Mouse (Mus musculus): ENCODE results near the gene Dlgap4.

Dlgap4 gene

GRCm38 (mm10) chr2:156620874-156621273 is 7.4 kb downstream of the Dlgap4 start:
- DNase-seq = no peak

- DNase-seq = peak; percentile 87 to 91
Measured at GRCm38 (mm10) chr2:156621449-156621848, 7.9 kb downstream of the Dlgap4 start.

DNA sequence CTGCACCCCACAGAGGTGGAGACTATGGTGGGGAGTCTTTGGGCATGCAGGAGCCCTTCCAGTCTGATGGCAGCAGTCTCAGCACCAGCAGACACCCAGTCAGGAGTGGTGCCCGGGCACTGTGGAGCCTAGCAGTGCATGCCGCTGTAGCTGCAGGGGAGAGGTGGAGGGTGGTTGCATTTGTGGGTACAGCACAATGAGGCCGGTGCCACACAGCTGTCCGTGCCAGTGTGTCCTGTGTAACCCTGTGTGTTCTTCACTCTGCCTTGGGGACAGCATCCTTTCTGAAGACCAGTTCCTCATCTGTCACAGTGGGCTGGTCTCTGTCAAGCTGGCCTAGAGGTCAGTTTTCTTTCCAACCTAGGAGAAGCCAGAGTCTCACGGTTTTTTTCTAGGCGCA is 8.7 kb downstream of the Dlgap4 start:
- DNase-seq = no peak

GRCm38 (mm10) chr2:156623246-156623645 is 9.7 kb downstream of the Dlgap4 start:
- no peak for DNase-seq

DNA sequence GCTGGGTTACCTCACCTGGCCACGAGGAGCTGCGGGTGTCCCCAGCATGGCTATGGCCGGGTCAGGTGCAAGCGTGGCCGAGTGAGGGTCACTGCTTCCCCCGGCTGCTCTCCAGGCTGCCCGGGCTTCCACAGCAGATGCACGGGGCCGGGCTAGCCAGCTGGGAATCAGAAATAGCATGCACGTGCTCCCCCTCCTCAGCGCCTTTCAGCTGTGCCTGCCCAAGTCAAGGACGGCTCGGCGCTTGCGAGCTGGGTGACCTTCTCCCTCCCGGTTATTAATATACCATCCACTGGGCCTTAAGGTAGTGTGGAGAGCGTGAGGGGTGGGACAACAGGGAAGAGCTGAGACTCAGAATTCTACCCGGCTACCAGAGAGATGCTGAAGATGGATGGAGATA is 11.8 kb downstream of the Dlgap4 start:
- no peak for DNase-seq

GRCm38 (mm10) chr2:156626119-156626518 is 12.6 kb downstream of the Dlgap4 start:
- DNase-seq = no peak

- no peak for DNase-seq
Measured at GRCm38 (mm10) chr2:156626544-156626943, 13.0 kb downstream of the Dlgap4 start.

DNA sequence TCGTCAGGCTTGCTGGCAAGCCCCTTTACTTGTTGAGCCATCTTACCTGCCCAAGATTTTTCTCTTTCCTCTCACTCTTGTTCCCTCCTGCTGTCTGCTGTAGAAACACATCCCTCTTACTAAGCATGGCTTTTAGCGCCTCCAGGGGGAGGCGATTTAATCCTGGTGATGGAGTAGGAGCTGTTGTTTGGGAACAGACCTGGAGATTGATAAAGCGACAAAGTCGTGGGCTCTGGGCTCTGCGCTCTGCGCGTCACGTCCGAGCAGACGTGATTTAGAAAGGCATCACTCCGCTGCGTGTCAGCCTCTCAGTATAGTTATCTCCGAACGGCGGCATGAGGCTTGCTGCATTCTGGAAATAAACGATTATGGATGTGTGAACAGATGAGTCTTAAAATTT is 14.4 kb downstream of the Dlgap4 start:
- no peak for DNase-seq

GRCm38 (mm10) chr2:156630288-156630687 is 16.8 kb downstream of the Dlgap4 start:
- DNase-seq = no peak

GRCm38 (mm10) chr2:156632721-156633120 is 19.2 kb downstream of the Dlgap4 start:
- no peak for DNase-seq

GRCm38 (mm10) chr2:156635091-156635490 is 21.6 kb downstream of the Dlgap4 start:
- no peak for DNase-seq

DNA sequence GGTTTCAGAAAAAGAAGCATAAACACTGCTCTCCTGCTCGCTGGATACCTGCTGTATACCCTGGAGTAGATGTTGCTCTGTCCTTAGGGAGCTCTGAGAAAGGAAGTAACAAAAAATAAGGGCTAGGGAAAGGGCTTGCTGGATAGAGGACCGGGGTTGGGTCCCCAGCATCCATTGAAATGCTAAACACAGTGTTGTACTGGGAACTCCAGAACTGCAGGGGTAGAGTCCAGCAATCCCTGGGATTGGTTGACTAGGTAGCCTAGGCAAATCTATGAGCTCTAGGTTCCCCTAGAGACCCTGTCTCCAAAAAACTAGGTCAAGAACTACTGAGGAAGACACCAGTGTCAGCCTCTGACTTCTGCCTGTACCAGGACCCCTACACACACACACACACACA is 27.6 kb downstream of the Dlgap4 start:
- DNase-seq = no peak

DNA sequence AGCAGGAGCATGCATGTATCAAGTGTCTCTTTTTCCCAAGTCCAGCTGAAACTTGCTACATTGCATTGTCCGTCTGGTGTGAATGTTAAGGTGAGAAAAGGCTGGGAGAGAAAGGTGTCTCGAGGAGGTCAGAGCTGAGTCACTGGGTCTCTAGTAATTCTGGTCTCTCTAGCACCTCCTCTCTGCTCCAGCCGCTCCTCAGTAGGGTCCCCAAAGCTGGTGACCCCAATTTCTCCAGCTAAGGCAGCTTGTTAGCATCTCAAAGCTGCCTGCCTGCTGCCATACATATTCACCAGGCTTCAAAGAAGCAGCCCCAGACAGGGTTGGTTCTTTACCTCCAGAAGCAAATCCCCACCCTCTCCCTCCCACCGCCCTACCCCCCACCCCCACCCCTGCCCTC is 29.4 kb downstream of the Dlgap4 start:
- DNase-seq = no peak

DNA sequence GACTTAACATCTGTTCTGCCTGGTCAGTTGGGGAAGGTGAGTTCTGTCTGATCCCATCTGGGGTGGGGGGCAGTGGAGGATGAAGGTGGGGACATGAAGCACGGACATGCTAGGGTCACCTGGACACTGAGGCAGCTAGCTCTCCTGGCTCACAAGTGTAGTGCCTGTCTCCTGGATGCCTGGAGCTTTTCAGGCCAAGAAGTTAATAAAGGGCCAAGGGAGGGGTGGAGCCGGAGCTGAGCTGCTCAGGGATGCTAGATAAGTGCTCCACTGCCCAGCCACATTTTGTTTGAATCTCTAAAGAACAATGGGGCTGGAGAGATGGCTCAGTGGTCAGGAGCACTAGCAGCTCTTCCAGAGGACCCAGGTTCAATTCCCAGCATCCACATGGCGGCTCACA is 29.9 kb downstream of the Dlgap4 start:
- DNase-seq = no peak

DNA sequence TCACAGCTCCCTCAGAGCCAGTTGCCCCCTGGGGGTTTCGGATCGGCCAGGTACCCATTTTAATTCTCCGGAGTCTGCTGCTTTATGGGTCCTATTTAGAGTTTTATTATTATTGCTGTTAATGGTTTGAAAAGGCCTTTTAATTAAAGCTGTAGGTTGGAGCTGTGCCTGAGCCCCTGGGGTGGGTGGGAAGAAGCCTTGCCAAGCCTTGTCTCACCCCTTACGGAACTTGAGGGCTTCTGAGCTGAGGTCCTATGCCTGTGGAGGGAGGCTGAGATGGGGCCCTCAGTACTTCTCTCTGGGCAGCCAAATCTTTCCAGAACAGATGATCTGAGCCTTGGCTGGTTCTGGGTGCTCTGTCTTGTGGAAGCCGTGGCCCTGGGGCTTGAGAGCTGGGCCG is 31.6 kb downstream of the Dlgap4 start:
- no peak for DNase-seq

- no peak for DNase-seq
Measured at GRCm38 (mm10) chr2:156646877-156647276, 33.4 kb downstream of the Dlgap4 start.

DNA sequence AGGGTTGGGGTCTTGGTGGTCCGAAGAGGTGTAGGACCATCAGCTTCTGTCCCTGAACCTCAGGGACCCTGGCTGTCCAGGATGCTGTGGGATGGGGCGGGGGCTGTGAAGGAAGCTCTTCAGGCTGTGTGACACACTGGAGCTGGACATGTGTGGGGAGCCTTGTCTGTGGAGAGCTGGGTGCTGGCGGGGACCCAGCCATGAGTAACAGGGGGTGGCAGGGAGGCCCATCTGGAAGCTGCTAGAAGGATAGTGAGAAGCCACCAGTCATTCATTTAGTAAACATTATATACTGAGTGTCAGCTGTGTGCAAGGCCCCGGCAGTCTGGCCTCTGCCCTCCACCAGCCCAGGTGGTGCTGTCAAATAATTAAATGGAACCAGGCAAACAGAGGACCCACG is 34.5 kb downstream of the Dlgap4 start:
- DNase-seq = no peak

GRCm38 (mm10) chr2:156649450-156649849 is 35.9 kb downstream of the Dlgap4 start:
- no peak for DNase-seq

- DNase-seq = no peak
Measured at GRCm38 (mm10) chr2:156651019-156651418, 37.5 kb downstream of the Dlgap4 start.

- DNase-seq = peak; percentile 72 to 79
Measured at GRCm38 (mm10) chr2:156652841-156653240, 39.3 kb downstream of the Dlgap4 start.

DNA sequence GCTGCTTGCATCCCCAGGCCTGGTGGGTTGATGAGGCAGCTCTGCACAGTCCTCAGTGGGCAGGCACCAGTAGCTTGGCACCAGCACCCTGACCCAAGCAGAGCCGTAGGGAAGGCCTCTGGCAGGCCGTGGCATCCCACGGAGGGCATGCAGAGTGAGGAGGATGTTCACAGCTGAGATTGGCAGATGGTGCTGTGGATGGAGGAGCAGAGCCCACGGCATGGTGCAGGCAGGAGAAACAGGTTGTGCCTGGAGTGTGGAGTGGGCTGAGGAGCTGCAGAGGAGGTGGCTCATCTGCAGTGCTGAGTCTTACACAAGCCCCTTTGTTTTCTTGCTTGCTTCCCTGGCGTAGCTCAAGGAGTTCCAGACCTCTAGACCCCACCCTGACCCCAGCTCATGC is 40.6 kb downstream of the Dlgap4 start:
- DNase-seq = no peak

- DNase-seq = no peak
Measured at GRCm38 (mm10) chr2:156655626-156656025, 42.1 kb downstream of the Dlgap4 start.

GRCm38 (mm10) chr2:156657522-156657921 is 44.0 kb downstream of the Dlgap4 start:
- no peak for DNase-seq

DNA sequence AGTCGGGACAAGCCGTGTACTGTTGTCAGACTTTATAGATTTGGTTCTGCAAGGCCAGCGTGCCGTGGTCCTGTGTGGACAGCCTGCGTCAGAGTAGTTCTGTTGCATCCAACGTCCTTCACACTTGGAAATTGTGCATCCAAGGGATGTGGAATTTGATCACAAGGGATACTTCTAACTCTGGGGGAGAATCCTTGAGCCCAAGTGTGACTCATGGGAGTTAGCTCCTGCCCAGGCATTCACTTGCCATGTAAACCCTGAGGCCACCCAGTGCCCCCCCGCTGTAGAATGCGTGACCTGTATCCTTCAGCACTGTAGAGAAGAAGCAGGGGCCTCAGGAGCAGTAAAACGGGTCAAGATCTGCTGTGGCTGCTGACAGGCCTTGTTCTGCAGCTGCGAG is 44.7 kb downstream of the Dlgap4 start:
- no peak for DNase-seq

- DNase-seq = no peak
Measured at GRCm38 (mm10) chr2:156658751-156659150, 45.2 kb downstream of the Dlgap4 start.

DNA sequence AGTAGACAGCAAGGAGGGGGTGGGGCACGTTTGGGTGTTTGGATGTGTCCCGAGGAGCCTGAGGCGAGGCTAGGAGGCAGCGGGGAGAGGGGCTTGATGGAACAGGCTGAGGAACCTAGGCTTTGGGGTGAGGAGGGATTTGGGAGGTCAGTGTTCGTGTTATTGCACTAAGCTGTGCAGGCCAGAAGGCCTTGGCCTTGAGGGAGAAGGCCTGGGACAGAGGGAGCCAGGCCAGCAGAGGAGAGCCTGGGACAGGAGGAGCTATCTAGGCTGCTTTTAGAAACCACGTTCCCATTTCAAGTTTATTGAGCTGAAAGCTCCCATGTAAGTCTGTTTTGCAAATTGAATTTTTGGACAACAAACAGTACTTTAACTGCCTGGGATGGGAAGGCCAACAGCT is 46.5 kb downstream of the Dlgap4 start:
- no peak for DNase-seq
